Mouse (Mus musculus) sigmoid colon, adult 10 weeks (tissue): ENCODE data around the gene Vstm4. TPM values are rescaled to one million over a fixed set of nuclear protein-coding genes. Genes with fewer than 3 reads are reported as not detected.

Experiments
- polyA plus RNA-seq: library from polyadenylated mRNA; stranded (reverse); fragments of 350-450 nt; fragmentation: Illumina TruSeq; extraction: RNeasy Lipid Tissue Mini Kit (QIAGEN cat#74804); gene quantifications from one replicate; pipeline ENCODE4 v1.2.3, GENCODE M21; 2014; ENCODE audit warnings: low read depth, low replicate concordance

Gene Vstm4
- polyA plus RNA-seq: 4.5 TPM

GRCm38 (mm10) chr14:32856681-32857328 is at the start of gene Vstm4:
TSS of gene Vstm4 (plus strand) at chr14:32856756.

GRCm38 (mm10) chr14:32833847-32834246 is 22.7 kb upstream of the Vstm4 start, which contains the start of gene Fam170b:
TSS of gene Fam170b (plus strand) at chr14:32833962.

Other genes starting within 250 kb of the Vstm4 start
- 0.16 TPM for gene 3425401B19Rik, start 171.5 kb upstream of the Vstm4 start, polyA plus RNA-seq
- gene Tmem273, start 70.8 kb upstream of the Vstm4 start, polyA plus RNA-seq: 0.63 TPM
- not detected for gene Fam170b, start 22.8 kb upstream of the Vstm4 start, polyA plus RNA-seq
- gene Lrrc18, start 134.6 kb downstream of the Vstm4 start, polyA plus RNA-seq: 0.79 TPM